Mouse (Mus musculus): ENCODE results near the gene Fkbp6.
A peak's percentile ranks its signal among the peaks of the same experiment; 100 is the strongest.
"Not testable (repeated sequence)": the region's sequence is repeated elsewhere in the genome, so short reads cannot be mapped to it uniquely, and the experiment has no call there.

The Fkbp6 gene

GRCm38 (mm10) chr5:135349862-135350261 lies at the start of gene Fkbp6:
Gene Fkbp6, minus strand, starts transcription at chr5:135350044.
- DNase-seq (ENCODE audit: low spot score in 2 of 2), result no peak

GRCm38 (mm10) chr5:135399382-135399781 lies 49.5 kb upstream of the Fkbp6 start:
- DNase-seq (ENCODE audit: low spot score in 2 of 2), result no peak

GRCm38 (mm10) chr5:135395826-135396225 lies 46.0 kb upstream of the Fkbp6 start:
- peak in 1 of 2 experiments; percentile 30 for DNase-seq (ENCODE audit: low spot score in 2 of 2)

- DNase-seq (ENCODE audit: low spot score in 2 of 2), result peak; percentile 57 to 82
These were observed 44.4 kb upstream of the Fkbp6 start, which contains the start of gene Pom121 for GRCm38 (mm10) chr5:135394004-135394823. Gene Pom121, minus strand, starts transcription at chr5:135394546.

- no peak for DNase-seq (ENCODE audit: low spot score in 2 of 2)
These were observed 33.9 kb upstream of the Fkbp6 start for GRCm38 (mm10) chr5:135383771-135384170.

- no peak for DNase-seq (ENCODE audit: low spot score in 2 of 2)
These were observed 32.9 kb upstream of the Fkbp6 start for GRCm38 (mm10) chr5:135382746-135383145.

GRCm38 (mm10) chr5:135381356-135381925 lies 31.6 kb upstream of the Fkbp6 start:
- no peak for DNase-seq (ENCODE audit: low spot score in 2 of 2)

GRCm38 (mm10) chr5:135380681-135381080 lies 30.8 kb upstream of the Fkbp6 start:
- DNase-seq (ENCODE audit: low spot score in 2 of 2), result no peak

- DNase-seq (ENCODE audit: low spot score in 2 of 2), result no peak
These were observed 26.5 kb upstream of the Fkbp6 start for GRCm38 (mm10) chr5:135376341-135376740.

GRCm38 (mm10) chr5:135375167-135375566 lies 25.3 kb upstream of the Fkbp6 start:
- DNase-seq (ENCODE audit: low spot score in 2 of 2), result peak in 1 of 2 experiments; percentile 51

- DNase-seq (ENCODE audit: low spot score in 2 of 2), result no peak
These were observed 23.8 kb upstream of the Fkbp6 start for GRCm38 (mm10) chr5:135373601-135374000.

GRCm38 (mm10) chr5:135371195-135371594 lies 21.4 kb upstream of the Fkbp6 start:
- no peak for DNase-seq (ENCODE audit: low spot score in 2 of 2)

- peak; percentile 84 to 97 for DNase-seq (ENCODE audit: low spot score in 2 of 2)
These were observed 20.2 kb upstream of the Fkbp6 start, which contains the start of gene Nsun5 for GRCm38 (mm10) chr5:135369787-135370654. Gene Nsun5, plus strand, starts transcription at chr5:135369953.

GRCm38 (mm10) chr5:135369196-135369595 lies 19.4 kb upstream of the Fkbp6 start:
- not testable (repeated sequence) for DNase-seq (ENCODE audit: low spot score in 2 of 2)

- no peak for DNase-seq (ENCODE audit: low spot score in 2 of 2)
These were observed 18.5 kb upstream of the Fkbp6 start for GRCm38 (mm10) chr5:135368312-135368711.

GRCm38 (mm10) chr5:135367841-135368240 lies 18.0 kb upstream of the Fkbp6 start:
- no peak for DNase-seq (ENCODE audit: low spot score in 2 of 2)

GRCm38 (mm10) chr5:135363540-135363939 lies 13.7 kb upstream of the Fkbp6 start:
- DNase-seq (ENCODE audit: low spot score in 2 of 2), result peak in 1 of 2 experiments; percentile 31

- DNase-seq (ENCODE audit: low spot score in 2 of 2), result no peak
These were observed 12.7 kb upstream of the Fkbp6 start for GRCm38 (mm10) chr5:135362572-135362971.

GRCm38 (mm10) chr5:135359772-135360171 lies 9.9 kb upstream of the Fkbp6 start:
- DNase-seq (ENCODE audit: low spot score in 2 of 2), result no peak

- peak; percentile 42 to 57 for DNase-seq (ENCODE audit: low spot score in 2 of 2)
These were observed 7.7 kb upstream of the Fkbp6 start for GRCm38 (mm10) chr5:135357556-135357955.

GRCm38 (mm10) chr5:135356090-135356489 lies 6.2 kb upstream of the Fkbp6 start:
- DNase-seq (ENCODE audit: low spot score in 2 of 2), result no peak

GRCm38 (mm10) chr5:135353564-135353963 lies 3.7 kb upstream of the Fkbp6 start:
- DNase-seq (ENCODE audit: low spot score in 2 of 2), result no peak

Data from cerebellum, postnatal 4 days (tissue).